Mouse (Mus musculus) 3134 (cell line): ENCODE data around the gene Hivep3.

Experiments
- DNase-seq: peaks from one replicate; pipeline ENCODE4 v3.0.0-alpha.2; 2011; ENCODE audit warnings: low spot score; ENCODE audit not compliant: insufficient read length; ENCODE audit errors: extremely low read depth

Gene Hivep3

GRCm38 (mm10) chr4:119815133-119815792 lies 81.7 kb downstream of the Hivep3 start:
- DNase-seq = no peak

DNA sequence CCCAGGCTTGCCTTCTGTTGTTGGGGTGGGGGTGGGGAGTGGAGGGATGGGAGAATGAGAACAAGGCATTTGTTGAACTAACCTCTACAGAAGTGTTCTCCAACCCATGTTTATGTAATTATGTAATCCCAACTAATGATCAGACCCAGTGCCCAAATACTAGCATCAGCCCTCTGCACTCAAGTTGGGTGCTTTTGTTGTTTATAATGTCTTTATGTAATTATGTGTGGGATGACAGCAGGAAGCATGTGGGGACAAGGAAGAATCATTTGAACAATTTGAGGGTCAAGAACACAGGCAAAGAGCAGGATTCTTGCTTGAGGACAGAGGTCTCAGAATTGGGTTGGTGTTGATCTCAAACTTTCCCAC lies 82.2 kb downstream of the Hivep3 start:
- DNase-seq = no peak

- DNase-seq = no peak
These were observed 83.2 kb downstream of the Hivep3 start for GRCm38 (mm10) chr4:119816620-119817356.

DNA sequence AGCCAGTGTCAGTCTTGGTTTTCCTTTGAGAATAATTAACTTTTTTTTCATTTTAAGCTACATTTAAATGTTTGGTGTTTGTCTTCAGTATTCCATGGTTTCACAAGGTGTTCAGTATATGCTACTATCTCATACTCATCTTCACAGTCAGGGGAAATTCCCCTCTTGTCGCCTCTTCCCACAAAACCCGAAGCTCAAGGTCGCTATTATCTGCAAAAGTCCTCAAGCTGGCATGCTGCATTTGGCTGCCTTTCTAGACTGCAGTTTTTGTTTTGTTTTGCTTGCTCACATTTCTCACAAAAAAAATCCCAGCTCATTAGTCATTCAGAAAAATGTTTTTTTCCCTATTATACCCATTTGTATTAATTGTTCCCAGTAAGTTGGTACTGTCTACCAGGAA lies 92.4 kb downstream of the Hivep3 start:
- no peak for DNase-seq

DNA sequence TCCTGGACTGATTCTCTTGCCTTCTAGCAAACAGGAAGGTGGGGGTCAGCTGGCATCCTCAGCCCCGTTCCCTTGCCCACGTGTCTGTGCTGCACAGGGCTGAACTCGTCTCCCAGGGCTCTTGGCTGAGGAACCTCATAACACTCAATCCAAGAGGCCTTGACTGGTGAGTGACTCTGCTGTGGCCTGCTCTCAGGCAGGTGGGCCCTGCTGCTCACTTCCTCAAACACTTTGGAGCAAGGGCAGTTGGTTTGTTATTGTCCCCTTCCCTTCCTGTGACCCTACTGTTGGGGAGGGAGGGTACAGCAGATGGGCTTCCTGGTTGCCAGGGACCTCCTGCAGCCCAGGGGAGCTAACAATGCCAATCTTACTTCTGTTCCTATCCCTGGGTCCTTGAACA lies 94.8 kb downstream of the Hivep3 start:
- DNase-seq = no peak

- DNase-seq = no peak
These were observed 95.4 kb downstream of the Hivep3 start for GRCm38 (mm10) chr4:119828996-119829395.

GRCm38 (mm10) chr4:119833333-119833732 lies 99.7 kb downstream of the Hivep3 start:
- no peak for DNase-seq

DNA sequence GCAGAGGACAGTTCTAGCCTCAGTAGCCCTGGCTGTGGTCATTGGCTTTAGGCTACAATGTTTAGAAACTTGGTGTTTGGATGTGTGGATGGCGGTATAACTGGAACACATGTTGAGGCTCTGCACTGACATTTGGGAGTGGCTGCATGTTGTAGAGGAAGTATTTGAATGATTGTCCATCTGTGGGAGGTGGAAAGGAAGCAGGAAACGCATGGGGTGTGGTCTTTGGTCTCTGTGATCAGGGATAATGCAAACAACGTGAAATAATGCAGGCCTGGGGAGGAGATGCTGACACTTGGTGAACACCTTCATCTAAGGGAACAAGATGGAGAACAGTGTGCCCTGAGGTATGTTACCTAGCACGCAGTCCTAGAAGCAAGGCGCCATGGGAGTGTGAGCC lies 100.3 kb downstream of the Hivep3 start:
- DNase-seq = no peak

DNA sequence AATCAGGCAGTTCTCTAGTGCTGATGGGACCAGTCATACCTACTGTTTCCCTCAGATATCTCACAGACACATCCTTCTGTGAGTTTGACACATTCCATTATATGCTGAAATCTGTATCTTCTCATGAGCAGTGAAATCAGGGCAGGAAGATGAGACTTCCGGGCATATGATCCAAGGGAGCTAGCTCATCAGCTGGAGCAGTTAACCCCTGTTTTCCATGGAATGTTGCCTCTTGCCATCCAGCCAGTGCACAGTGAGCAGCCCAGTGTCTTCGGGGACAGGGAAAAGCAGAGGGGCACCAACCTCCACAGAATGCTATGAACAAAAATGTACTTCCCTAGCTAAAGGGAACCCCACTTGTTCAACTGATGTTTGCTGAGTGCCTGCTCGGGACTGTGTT lies 102.6 kb downstream of the Hivep3 start:
- no peak for DNase-seq

GRCm38 (mm10) chr4:119837505-119838065 lies 104.0 kb downstream of the Hivep3 start:
- no peak for DNase-seq

DNA sequence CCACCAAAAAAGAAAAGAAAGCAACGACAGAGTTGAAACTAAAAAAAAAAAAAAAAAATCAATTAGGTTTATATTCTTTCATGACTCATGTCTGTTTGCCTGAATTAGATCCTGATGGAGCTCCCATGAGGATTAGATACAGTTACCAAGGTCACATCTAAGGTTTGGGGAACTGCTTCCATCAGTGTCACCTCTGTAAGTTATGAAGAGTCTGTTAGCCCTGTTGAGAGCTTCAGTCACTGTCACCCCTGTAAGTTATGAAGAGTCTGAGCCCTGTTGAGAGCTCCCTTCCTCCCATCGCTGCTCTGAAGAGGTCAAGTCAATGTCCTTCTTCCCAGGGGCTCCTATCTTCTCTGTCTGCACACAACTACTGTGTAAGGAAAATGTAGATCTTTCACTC lies 104.7 kb downstream of the Hivep3 start:
- DNase-seq = no peak

GRCm38 (mm10) chr4:119843294-119843693 lies 109.7 kb downstream of the Hivep3 start:
- DNase-seq = no peak

DNA sequence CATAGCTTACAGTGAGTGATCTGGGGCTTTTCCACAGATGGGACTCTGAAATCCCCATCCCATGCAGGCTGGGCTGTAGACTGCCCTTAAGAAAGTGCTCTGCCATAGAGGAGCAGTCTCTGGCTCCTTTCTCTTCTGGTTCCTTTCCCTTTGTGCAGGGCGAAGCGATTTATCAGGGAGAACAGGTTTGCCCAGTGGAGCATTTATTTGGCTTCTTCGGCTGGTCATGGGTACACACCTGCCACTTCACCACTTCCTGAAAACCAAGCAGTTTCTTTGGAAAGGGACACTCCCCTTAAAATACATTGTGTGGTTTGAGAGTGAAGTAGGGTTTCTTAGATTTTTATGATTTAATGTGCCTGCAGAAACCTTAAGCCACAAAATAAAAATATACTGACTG lies 110.7 kb downstream of the Hivep3 start:
- no peak for DNase-seq

DNA sequence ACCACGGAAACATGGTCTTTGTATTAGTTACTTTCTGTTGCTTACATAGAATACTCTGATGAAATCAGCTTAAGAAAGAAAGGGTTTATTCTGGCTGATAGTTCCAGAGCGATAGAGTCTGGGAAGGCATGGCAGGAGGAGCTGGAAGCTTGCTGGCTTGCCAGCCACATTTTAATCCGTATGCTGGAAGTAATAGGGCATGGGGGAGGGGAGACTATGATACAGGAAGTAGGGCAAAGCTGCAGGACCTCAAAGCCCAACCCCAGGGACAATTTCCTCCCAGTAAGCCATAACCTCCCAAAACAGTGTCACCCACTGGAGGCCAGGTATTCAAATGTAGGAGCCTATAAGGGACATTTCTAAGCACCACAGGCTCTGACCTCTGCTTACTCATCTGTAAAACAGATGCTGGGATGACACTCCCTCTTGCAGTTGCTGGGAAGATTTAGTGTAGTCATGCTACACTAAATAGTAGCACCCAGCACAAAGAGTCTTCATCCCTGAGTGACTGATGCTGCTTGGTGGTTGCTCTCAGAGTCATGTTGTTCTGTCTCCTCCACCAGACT lies 112.1 kb downstream of the Hivep3 start:
- no peak for DNase-seq

GRCm38 (mm10) chr4:119852483-119852882 lies 118.9 kb downstream of the Hivep3 start:
- peak; percentile 30 for DNase-seq

- no peak for DNase-seq
These were observed 120.9 kb downstream of the Hivep3 start for GRCm38 (mm10) chr4:119854307-119855144.

DNA sequence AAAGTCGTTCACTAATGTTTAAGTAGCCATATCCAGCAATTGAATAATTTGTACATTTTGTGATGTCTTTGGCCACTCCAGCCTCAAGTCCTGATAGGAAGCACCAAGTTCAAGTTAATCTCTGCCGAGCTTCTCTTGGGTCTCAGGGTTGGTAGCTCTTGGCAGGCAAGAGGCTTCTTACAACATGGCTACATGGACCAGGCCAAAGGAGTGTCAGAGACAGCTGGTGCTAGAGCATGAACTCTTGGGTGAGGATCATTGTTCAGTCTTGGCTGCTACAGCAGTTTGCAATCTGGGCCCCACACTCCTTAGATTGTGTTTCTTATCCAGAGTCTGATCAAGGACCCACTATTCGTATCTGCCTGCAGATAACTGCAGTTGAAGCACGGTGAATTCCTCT lies 125.9 kb downstream of the Hivep3 start:
- no peak for DNase-seq

- no peak for DNase-seq
These were observed 127.4 kb downstream of the Hivep3 start for GRCm38 (mm10) chr4:119861001-119861400.

DNA sequence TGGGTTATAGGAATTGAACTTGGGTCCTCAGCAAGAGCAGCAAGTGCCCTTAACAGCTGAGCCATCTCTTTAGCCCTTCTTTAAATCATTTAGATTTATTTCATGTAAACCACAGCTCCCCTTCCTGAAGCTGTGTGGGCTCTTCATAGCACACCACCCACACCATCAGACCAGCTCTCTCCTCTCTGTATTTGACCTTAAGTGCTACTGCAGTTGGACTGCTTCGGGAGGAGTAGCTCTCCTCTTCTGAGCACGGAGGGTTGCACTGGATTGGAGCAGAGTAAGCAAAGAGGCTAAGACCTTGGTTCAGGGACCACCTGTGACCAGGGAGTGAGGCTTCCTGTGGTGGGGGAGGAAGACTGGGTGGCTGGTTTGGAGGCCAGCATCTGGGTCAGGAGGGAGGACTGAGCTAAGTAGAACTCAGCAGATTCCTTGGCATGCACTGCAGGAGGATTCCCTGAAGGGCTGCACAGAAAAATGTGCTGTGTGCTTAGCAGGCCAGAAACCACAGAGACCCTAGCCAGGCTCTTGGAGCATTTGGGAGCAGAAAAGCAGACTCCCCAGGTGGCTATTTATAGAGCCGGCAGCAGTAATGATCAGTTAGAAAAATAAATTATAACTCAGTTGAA lies 132.4 kb downstream of the Hivep3 start:
- no peak for DNase-seq

DNA sequence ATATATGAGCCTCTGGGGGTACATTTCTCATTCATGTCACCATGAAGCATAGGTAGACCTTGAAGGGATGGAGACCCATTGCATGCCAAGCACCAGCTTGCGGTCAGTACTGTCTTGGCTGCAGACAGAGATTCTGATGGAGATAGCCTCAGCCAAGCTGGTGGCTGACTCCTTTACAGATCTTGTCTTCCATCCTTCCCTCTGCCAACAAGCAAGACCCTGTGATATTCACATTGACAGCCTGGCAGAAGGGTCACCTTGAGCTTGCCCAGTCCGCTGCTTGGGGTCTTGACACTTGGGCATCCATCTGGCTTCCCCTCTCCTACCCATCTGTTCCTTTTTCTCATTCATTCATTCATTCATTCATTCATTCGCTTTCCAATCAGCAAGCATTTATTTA lies 133.5 kb downstream of the Hivep3 start:
- DNase-seq = no peak

DNA sequence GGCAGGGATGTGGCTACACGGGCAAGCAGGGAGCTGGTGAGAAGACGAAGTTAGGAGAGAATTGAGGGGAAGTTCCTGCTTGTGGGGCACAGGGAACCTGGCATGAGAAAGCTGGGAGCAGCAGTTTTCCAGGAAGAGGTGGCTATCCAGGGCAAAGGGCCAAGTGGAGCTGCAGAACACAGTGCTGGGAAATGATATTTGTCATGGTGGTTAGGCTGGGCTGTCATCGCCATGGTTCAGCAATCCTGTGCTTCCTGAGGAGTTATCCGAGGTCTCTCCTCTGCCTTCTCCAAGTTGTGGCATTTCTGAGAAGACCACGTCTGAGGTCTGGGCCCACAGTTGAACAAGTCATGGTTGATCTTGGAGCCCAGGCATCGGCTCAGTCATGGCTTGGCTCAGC lies 136.8 kb downstream of the Hivep3 start:
- peak; percentile 6 for DNase-seq
